Mouse (Mus musculus) kidney, postnatal 14 days (tissue): Measurements from ENCODE around the gene Tmigd3.

ENCODE experiments used
- DNase-seq: peaks from one replicate; pipeline ENCODE4 v3.0.0; 2022; ENCODE audit warnings: mixed read lengths

The Tmigd3 gene

GRCm38 (mm10) chr3:105870558-105870957, at the start of gene Tmigd3, which contains the start of gene Adora3:
Gene Tmigd3 (plus strand): TSS chr3:105870903.
Gene Adora3 (plus strand): TSS chr3:105870858.
- DNase-seq = no peak

GRCm38 (mm10) chr3:105821504-105821903, 49.2 kb upstream of the Tmigd3 start:
- DNase-seq = no peak

GRCm38 (mm10) chr3:105823609-105824008, 47.1 kb upstream of the Tmigd3 start:
- no peak for DNase-seq

GRCm38 (mm10) chr3:105824103-105824502, 46.6 kb upstream of the Tmigd3 start:
- no peak for DNase-seq

GRCm38 (mm10) chr3:105824704-105825103, 46.0 kb upstream of the Tmigd3 start:
- DNase-seq = no peak

GRCm38 (mm10) chr3:105825501-105826161, 45.1 kb upstream of the Tmigd3 start:
- DNase-seq = peak; percentile 61

- DNase-seq = no peak
These were observed 39.1 kb upstream of the Tmigd3 start for GRCm38 (mm10) chr3:105831584-105831983.

GRCm38 (mm10) chr3:105835875-105836274, 34.8 kb upstream of the Tmigd3 start:
- DNase-seq = no peak

GRCm38 (mm10) chr3:105836883-105837282, 33.8 kb upstream of the Tmigd3 start:
- DNase-seq = no peak

GRCm38 (mm10) chr3:105838655-105839054, 32.0 kb upstream of the Tmigd3 start:
- no peak for DNase-seq

- DNase-seq = no peak
These were observed 30.9 kb upstream of the Tmigd3 start for GRCm38 (mm10) chr3:105839836-105840235.

GRCm38 (mm10) chr3:105846294-105847069, 24.2 kb upstream of the Tmigd3 start:
- DNase-seq = no peak

- DNase-seq = no peak
These were observed 16.9 kb upstream of the Tmigd3 start for GRCm38 (mm10) chr3:105853781-105854180.

GRCm38 (mm10) chr3:105854786-105855185, 15.9 kb upstream of the Tmigd3 start:
- no peak for DNase-seq

- no peak for DNase-seq
These were observed 13.2 kb upstream of the Tmigd3 start for GRCm38 (mm10) chr3:105857513-105857912.

GRCm38 (mm10) chr3:105861747-105862366, 8.8 kb upstream of the Tmigd3 start:
- DNase-seq = no peak

- no peak for DNase-seq
These were observed 6.6 kb upstream of the Tmigd3 start for GRCm38 (mm10) chr3:105864123-105864522.

- no peak for DNase-seq
These were observed 5.6 kb upstream of the Tmigd3 start for GRCm38 (mm10) chr3:105865122-105865521.

GRCm38 (mm10) chr3:105868135-105868534, 2.6 kb upstream of the Tmigd3 start:
- peak; percentile 87 for DNase-seq

GRCm38 (mm10) chr3:105872034-105872433, 1.3 kb downstream of the Tmigd3 start:
- peak; percentile 55 for DNase-seq

- DNase-seq = no peak
These were observed 1.9 kb downstream of the Tmigd3 start for GRCm38 (mm10) chr3:105872579-105872978.

- DNase-seq = no peak
These were observed 3.0 kb downstream of the Tmigd3 start for GRCm38 (mm10) chr3:105873451-105874445.
